Mouse (Mus musculus): Measurements from ENCODE around the gene Plcb1. TPM values are rescaled to one million over a fixed set of nuclear protein-coding genes. Genes with fewer than 3 reads are reported as not detected.

The Plcb1 gene
- total and polyA plus RNA-seq, 3 experiments: 39.3 to 80.4 (median 69.9) TPM

DNA sequence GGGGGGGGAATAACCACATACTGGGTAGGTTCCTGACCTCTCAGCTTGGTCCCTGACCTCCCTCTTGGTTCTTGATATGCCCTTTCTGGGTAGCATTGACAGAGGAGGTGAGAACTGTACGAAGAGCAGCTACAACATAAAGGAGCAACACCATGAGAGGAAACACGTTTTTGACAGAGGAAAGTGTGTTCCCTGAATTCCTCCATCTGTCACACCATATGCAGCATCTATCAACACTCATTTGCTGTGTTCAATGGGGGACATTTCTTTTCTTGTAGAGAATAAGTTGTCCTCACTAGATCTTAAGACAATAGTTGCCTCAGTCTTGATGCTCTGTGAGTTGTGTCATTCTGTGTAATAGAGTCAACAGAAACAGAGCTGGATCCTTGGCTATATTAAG lies 733.1 kb downstream of the Plcb1 start:
- DNase-seq: no peak

Other genes starting within 250 kb of the Plcb1 start
- gene Hao1, start 231.7 kb upstream of the Plcb1 start, total RNA-seq (2021): under 1 TPM; 0.38 to 0.66 TPM
- gene Hao1, start 231.7 kb upstream of the Plcb1 start, polyA plus RNA-seq (2012; rRNA removed): not detected in 2 replicates
- gene Tmx4, start 141.9 kb upstream of the Plcb1 start, total RNA-seq (2021): 10 to 100 TPM; 31.9 to 43.4 TPM
- gene Tmx4, start 141.9 kb upstream of the Plcb1 start, polyA plus RNA-seq (2012; rRNA removed): 42.1 and 47.1 TPM in 2 replicates